Mouse (Mus musculus) megakaryocyte-erythroid progenitor cell, adult 5-6 weeks (primary cell): ENCODE results near the gene Upk2. TPM values are rescaled to one million over a fixed set of nuclear protein-coding genes. Genes with fewer than 3 reads are reported as not detected.
"Not testable (repeated sequence)": the region's sequence is repeated elsewhere in the genome, so short reads cannot be mapped to it uniquely, and the experiment has no call there.

Experiments
- ATAC-seq: replicated peaks from 2 replicates; pipeline ENCODE4 v1.8.0; 2016; ENCODE audit warnings: mild to moderate bottlenecking, inconsistent platforms; ENCODE audit not compliant: severe bottlenecking, poor library complexity, low FRiP score, low TSS enrichment
- total RNA-seq, 2 experiments: library from RNA; stranded (forward) in 1 of 2; stranded (reverse) in 1 of 2; fragments of 200-1000, 215-1000 nt in 1 of 2; fragments of >200 nt in 1 of 2; fragmentation: Nextera tagmentation in 1 of 2; gene quantifications; 2 replicates each; pipeline ENCODE4 v1.2.3; 2014 to 2017

Upk2 gene
- total RNA-seq, 2 experiments from 2014 or later, result not detected

DNA sequence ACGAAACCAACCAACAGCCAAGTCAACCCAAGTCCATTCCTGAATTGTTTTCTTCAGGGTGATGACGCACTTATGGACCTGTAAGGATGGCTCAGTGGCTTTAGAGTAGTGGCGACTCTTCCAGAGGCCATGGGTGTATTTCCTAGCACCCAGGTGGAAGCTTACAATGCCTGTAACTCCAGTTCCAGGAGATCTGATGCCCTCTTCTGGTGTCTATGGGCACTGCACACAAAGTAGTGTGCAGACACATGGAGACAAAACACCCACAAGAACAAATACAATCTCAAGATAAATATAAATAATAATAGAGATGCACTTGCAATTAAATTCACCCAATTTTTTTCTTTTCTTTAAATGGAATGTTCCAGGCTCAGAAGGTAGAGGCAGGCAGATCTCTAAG, 21.2 kb upstream of the Upk2 start:
- no peak for ATAC-seq

DNA sequence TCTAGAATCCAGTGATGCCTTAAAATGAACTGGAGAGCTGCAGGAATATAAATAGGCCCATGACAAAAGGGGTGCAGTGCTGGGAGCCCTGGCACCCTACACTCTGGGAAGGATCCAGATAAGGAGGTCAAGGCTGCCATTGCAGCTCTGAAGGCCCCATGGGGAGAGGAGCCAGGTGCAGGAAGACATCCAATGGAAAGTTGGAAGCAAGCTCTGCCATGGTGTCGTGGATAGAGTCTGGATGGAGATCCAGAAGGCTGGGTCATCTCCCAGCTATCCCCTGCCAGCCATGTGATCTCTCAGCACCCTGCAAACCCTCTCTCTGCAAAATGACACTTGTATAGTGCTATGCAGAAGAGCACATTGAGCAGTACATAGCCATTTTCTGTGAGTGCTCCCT, 19.6 kb upstream of the Upk2 start:
- no peak for ATAC-seq

DNA sequence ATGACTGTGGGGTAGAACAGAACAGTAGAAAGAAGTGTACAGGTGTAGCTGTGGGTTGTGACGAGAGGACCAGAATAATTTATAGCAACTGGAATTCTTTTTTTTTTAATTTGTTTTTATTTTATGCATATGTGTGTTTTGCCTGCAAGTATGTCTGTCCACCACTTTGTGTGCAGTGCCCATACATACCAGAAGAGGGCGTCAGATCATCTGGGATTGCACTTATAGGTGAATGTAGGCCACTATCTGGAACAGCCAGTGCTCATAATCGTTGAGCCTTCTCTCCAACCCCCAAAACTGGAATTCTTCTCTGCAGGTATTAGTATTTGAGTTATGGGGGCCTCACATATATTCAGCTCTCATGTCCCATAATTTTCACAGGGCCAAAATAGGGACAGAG, 18.4 kb upstream of the Upk2 start:
- ATAC-seq, result no peak

DNA sequence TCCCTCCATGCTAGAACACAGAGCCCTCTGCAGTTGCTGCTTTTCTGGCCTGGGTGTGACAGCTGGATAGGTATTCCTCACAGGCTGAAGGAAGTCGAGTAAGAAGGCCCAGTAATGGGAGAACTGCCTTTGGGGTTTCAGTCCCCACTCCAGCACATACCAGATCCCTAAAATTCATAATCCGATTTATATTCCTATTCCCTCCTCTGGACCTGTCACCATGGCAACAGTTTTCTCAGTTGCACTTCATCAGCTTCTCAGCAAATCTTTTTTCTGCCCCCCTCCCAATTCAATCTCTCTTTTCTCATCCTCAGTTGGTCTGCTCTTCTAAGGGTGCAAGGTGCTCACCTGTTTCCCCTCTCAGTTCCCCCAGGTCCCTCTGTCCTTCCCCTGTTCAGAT, 14.0 kb upstream of the Upk2 start:
- no peak for ATAC-seq

GRCm38 (mm10) chr9:44468224-44468623, 13.4 kb upstream of the Upk2 start:
- no peak for ATAC-seq

DNA sequence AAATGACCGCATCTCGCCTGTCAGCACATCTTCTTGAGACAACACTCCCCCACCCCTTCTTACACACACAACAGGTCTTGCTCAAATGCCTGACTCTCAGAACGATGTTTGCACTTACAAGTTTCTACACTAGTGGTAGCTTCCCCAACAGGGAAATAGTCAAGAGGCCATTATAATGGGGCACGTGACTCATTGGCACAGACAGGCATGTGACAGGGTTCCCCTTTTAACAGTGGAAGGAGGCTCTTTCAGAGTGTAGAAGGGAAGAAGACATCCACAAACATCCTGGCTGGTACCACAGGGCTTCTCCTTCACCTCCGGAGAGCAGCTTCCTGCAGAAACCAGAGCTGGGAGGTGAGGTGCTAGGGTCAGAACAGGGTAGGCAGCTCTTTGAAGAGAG, 7.2 kb upstream of the Upk2 start:
- ATAC-seq, result no peak

DNA sequence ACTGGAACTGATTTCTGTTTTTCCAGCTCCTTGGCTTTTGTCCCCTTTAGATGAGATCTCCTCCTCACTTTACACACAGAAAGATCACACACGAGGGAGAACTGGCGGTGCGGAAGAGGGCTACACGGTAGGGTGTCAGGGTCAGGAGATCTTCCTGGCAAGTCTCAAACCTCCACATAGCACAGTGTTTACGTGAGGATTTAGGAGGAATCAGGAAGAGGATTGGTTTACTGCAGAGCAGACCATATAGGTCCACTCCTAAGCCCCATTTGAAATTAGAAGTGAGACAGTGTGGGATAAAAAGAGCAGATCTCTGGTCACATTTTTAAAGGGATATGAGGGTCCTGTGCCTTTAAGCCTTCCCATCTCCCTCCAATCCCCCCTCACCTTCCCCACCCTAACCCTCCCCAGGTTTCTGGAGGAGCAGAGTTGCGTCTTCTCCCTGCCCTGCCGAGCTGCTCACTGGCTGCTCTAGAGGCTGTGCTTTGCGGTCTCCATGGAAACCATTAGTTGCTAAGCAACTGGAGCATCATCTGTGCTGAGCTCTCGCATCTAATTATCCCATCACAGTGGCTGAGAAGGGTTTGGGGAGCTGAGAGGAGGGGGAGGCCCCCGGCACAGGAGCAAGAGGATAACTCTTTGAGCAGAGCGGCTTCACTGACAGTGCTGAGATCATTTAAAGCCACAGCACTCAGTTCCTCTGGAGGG, 2.4 kb upstream of the Upk2 start:
- ATAC-seq, result no peak

- ATAC-seq, result peak; percentile 87
These were observed 465 bp downstream of the Upk2 start for GRCm38 (mm10) chr9:44454132-44454890.

GRCm38 (mm10) chr9:44450387-44450786, 4.4 kb downstream of the Upk2 start:
- no peak for ATAC-seq

DNA sequence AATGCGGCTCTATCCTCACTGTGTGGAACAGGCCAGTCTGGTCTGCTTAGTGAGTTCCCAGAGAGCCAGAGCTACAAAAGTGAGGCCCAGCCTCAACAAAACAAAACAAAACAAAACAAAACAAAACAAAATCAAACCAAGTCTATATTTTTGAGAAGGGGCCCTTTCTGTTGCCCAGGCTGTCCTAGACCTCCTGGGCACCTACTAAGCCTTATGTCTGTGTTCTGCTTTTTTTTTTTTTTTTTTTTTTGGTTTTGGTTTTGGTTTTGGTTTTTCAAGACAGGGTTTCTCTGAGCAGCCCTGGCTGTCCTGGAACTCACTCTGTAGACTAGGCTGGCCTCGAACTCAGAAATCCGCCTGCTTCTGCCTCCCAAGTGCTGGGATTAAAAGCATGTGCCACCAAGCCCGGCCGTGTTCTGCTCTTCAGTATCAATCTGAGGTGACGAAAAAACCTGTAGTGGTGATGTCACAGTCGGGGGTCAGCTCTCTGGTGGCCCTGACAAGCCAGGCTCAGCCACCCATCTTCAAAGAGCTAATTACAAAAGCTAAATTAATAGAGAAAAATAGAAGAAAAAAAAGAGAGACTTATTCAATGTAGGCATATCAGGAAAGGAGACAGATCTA, 10.3 kb downstream of the Upk2 start:
- ATAC-seq, result not testable (repeated sequence)

GRCm38 (mm10) chr9:44440961-44441360, 13.8 kb downstream of the Upk2 start, which contains the start of gene Foxr1:
TSS of gene Foxr1 (minus strand) at chr9:44441136.
- no peak for ATAC-seq

GRCm38 (mm10) chr9:44435747-44436146, 19.0 kb downstream of the Upk2 start:
- no peak for ATAC-seq

GRCm38 (mm10) chr9:44432577-44433185, 22.1 kb downstream of the Upk2 start:
- no peak for ATAC-seq

GRCm38 (mm10) chr9:44423576-44423975, 31.2 kb downstream of the Upk2 start:
- no peak for ATAC-seq

DNA sequence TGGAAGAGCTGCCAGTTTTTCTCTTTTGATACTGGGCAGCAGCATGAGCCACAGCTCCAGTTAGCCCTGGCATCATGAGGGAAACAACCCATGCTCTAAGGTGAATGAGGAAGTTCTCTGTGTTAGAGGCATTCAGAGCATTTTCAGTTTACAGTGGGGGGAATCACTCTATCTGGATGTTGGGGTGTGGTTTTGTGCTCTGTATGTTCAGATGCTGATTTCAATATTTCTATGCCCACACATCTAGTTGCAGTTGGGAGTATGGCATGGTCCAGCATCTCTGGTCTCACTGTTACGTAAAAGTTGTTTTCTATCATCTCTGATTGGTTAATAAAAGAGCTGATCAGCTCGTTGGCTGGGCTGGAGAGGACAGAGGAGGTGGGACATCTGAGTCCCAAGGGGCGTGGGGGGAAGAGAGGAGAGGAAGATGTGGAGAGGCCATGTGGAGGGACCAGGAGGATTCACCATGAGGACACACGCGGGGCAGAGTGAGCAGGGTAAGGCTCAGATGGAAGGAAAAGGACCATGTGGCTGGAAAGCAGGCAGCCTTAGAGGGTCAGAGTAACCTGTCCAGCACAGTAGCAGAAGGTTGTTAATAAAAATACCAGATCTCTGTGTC, 34.4 kb downstream of the Upk2 start:
- ATAC-seq, result no peak

DNA sequence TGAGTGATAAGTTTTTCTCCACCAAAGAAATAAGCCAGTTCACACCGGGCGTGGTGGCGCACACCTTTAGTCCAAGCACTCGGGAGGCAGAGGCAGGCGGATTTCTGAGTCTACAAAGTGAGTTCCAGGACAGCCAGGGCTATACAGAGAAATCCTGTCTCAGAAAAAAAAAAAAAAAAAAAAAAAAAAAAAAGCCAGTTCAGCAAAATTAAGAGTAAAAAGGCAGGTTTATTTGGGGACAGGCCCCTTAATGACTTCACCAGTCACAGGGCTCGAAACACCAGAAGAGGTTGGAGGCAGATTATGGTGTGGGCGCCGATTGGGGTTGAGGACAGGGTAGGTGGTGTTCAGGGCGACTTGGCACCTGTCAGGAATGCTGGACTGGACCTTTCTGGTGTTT, 35.0 kb downstream of the Upk2 start:
- ATAC-seq, result not testable (repeated sequence)

GRCm38 (mm10) chr9:44418519-44419385, 36.0 kb downstream of the Upk2 start, which contains the start of gene Ccdc84:
TSS of gene Ccdc84 (minus strand) at chr9:44418569.
- no peak for ATAC-seq

DNA sequence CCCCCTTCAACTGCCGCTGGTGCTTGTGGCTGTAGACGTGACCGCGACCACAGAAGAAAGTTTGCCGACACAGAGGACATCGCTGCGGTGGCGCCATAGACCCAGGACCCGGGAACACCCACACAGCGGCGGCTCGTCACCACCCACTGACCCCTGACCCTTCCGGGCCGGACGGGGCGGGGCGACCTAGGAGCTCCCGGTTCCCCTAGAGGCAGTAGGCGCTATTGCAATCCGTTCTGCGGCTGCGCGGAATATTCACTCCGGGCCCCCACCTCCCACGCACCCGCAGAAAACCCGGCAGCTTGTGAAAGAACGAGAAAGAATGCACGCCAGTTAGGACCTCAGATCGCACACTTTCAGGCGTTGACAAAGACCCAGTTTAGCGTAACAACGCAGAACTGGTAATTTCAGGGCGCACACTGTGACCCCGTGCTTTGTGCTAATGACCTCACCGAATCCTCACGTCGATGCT, 36.8 kb downstream of the Upk2 start:
- peak; percentile 93 for ATAC-seq
